Mouse (Mus musculus): Measurements from ENCODE around the gene Gipc1.

GRCm38 (mm10) chr8:83621691-83622388 lies 30.6 kb upstream of the Gipc1 start:
- TF ChIP-seq CTCF (IDR thresholded peaks at IDR 0.05; ENCODE audit: control insufficient read depth, insufficient read depth, low read length) (no peak), POLR2A (IDR thresholded peaks at IDR 0.05; ENCODE audit: borderline replicate concordance, control insufficient read depth, low read depth, low read length) (no peak)
